Mouse (Mus musculus) liver, embryonic 14.5 days (tissue): ENCODE results near the gene Klhl15.
"Not testable (repeated sequence)": the region's sequence is repeated elsewhere in the genome, so short reads cannot be mapped to it uniquely, and the experiment has no call there.

ENCODE experiments used
- CTCF ChIP-seq: IDR thresholded peaks from 2 replicates; pipeline ENCODE4 v1.5.1; 2016; ENCODE audit warnings: antibody characterized with exemption, low read depth, control low read depth
- EP300 ChIP-seq: IDR thresholded peaks from 2 replicates; pipeline ENCODE4 v1.6.1; 2016; ENCODE audit warnings: antibody characterized with exemption, low read depth

GRCm38 (mm10) chrX:94193901-94194300, 40.5 kb upstream of the Klhl15 start:
- TF ChIP-seq EP300, result not testable (repeated sequence)
- TF ChIP-seq CTCF, result peak; percentile 68
